12 mouse cellular contexts compared by ENCODE assay signal in genomic region chr7:44790066-44790465, GRCm38 (mm10). TPM values are rescaled to one million over a fixed set of nuclear protein-coding genes. Genes with fewer than 3 reads are reported as not detected.
"Had no signal": no experiment of that assay in that cellular context is flagged by ENCODE, and none has a peak within 500 bp of the region (broad histone marks: within the 10 kb centered on the region; RNA-seq: fewer than 3 reads in every experiment).

No protein-coding gene starts in this region.

- DNase-seq: kidney, adult 2 months; kidney, postnatal 4 days; lung, adult 2 months; lung, postnatal 36 days; right cerebral cortex, postnatal 14 days had no signal

- H3K9ac ChIP-seq: intestine, embryonic 15.5 days; limb, embryonic 12.5 days; liver, embryonic 14.5 days; midbrain, embryonic 13.5 days had no signal

- H3K27me3 ChIP-seq: intestine, embryonic 15.5 days; midbrain, embryonic 13.5 days had no signal

- H3K27ac ChIP-seq: intestine, embryonic 15.5 days; layer of hippocampus, adult 2 months; limb, embryonic 12.5 days; liver, embryonic 14.5 days; midbrain, embryonic 13.5 days had no signal

- H3K36me3 ChIP-seq: intestine, embryonic 15.5 days; limb, embryonic 12.5 days; midbrain, embryonic 13.5 days had no signal

- H3K4me2 ChIP-seq: intestine, embryonic 15.5 days; limb, embryonic 12.5 days; midbrain, embryonic 13.5 days had no signal

- ATAC-seq: intestine, embryonic 15.5 days; lung, postnatal 0 days; midbrain, embryonic 13.5 days had no signal

- H3K4me1 ChIP-seq: intestine, embryonic 15.5 days; limb, embryonic 12.5 days; midbrain, embryonic 13.5 days had no signal

- H3K9me3 ChIP-seq: intestine, embryonic 15.5 days had no signal

- H3K4me3 ChIP-seq: intestine, embryonic 15.5 days; layer of hippocampus, adult 2 months; limb, embryonic 12.5 days; midbrain, embryonic 13.5 days had no signal

RNA-seq across cellular contexts. Expression of gene Il4i1, which starts 26.1 kb away (rescaled TPM):
- total RNA-seq: midbrain, postnatal 0 days had no signal
